Mouse (Mus musculus) urinary bladder, postnatal 14 days (tissue): Measurements from ENCODE around the gene Vac14.
"Not testable (repeated sequence)": the region's sequence is repeated elsewhere in the genome, so short reads cannot be mapped to it uniquely, and the experiment has no call there.

Experiments used
- DNase-seq: peaks from one replicate; pipeline ENCODE4 v3.0.0; 2021; ENCODE audit warnings: low spot score

Gene Vac14

GRCm38 (mm10) chr8:110649286-110649685, 30.9 kb downstream of the Vac14 start:
- DNase-seq = no peak

- DNase-seq = no peak
Measured at GRCm38 (mm10) chr8:110650838-110651237, 32.5 kb downstream of the Vac14 start.

GRCm38 (mm10) chr8:110651847-110652246, 33.5 kb downstream of the Vac14 start:
- no peak for DNase-seq

GRCm38 (mm10) chr8:110654075-110655060, 36.0 kb downstream of the Vac14 start:
- no peak for DNase-seq

- DNase-seq = no peak
Measured at GRCm38 (mm10) chr8:110655827-110656226, 37.4 kb downstream of the Vac14 start.

GRCm38 (mm10) chr8:110657661-110658060, 39.3 kb downstream of the Vac14 start:
- DNase-seq = no peak

- no peak for DNase-seq
Measured at GRCm38 (mm10) chr8:110660121-110660520, 41.7 kb downstream of the Vac14 start.

GRCm38 (mm10) chr8:110662545-110662944, 44.2 kb downstream of the Vac14 start:
- no peak for DNase-seq

GRCm38 (mm10) chr8:110663015-110663742, 44.8 kb downstream of the Vac14 start:
- no peak for DNase-seq

- no peak for DNase-seq
Measured at GRCm38 (mm10) chr8:110664202-110664896, 46.0 kb downstream of the Vac14 start.

- DNase-seq = no peak
Measured at GRCm38 (mm10) chr8:110665000-110665399, 46.6 kb downstream of the Vac14 start.

GRCm38 (mm10) chr8:110667590-110668177, 49.3 kb downstream of the Vac14 start:
- not testable (repeated sequence) for DNase-seq

GRCm38 (mm10) chr8:110669932-110670628, 51.7 kb downstream of the Vac14 start:
- no peak for DNase-seq

GRCm38 (mm10) chr8:110671309-110671708, 52.9 kb downstream of the Vac14 start:
- no peak for DNase-seq

GRCm38 (mm10) chr8:110672133-110672532, 53.7 kb downstream of the Vac14 start:
- DNase-seq = no peak

- DNase-seq = no peak
Measured at GRCm38 (mm10) chr8:110673168-110673567, 54.8 kb downstream of the Vac14 start.

GRCm38 (mm10) chr8:110674589-110674988, 56.2 kb downstream of the Vac14 start:
- DNase-seq = no peak

- DNase-seq = no peak
Measured at GRCm38 (mm10) chr8:110676702-110677101, 58.3 kb downstream of the Vac14 start.

GRCm38 (mm10) chr8:110677174-110677660, 58.8 kb downstream of the Vac14 start:
- no peak for DNase-seq

GRCm38 (mm10) chr8:110678989-110679388, 60.6 kb downstream of the Vac14 start:
- no peak for DNase-seq

- DNase-seq = peak; percentile 69
Measured at GRCm38 (mm10) chr8:110687726-110688125, 69.3 kb downstream of the Vac14 start.
